Mouse (Mus musculus): Measurements from ENCODE around the gene Sh3glb1.
A peak's percentile ranks its signal among the peaks of the same experiment; 100 is the strongest.
"Not testable (repeated sequence)": the region's sequence is repeated elsewhere in the genome, so short reads cannot be mapped to it uniquely, and the experiment has no call there.

Sh3glb1 gene

DNA sequence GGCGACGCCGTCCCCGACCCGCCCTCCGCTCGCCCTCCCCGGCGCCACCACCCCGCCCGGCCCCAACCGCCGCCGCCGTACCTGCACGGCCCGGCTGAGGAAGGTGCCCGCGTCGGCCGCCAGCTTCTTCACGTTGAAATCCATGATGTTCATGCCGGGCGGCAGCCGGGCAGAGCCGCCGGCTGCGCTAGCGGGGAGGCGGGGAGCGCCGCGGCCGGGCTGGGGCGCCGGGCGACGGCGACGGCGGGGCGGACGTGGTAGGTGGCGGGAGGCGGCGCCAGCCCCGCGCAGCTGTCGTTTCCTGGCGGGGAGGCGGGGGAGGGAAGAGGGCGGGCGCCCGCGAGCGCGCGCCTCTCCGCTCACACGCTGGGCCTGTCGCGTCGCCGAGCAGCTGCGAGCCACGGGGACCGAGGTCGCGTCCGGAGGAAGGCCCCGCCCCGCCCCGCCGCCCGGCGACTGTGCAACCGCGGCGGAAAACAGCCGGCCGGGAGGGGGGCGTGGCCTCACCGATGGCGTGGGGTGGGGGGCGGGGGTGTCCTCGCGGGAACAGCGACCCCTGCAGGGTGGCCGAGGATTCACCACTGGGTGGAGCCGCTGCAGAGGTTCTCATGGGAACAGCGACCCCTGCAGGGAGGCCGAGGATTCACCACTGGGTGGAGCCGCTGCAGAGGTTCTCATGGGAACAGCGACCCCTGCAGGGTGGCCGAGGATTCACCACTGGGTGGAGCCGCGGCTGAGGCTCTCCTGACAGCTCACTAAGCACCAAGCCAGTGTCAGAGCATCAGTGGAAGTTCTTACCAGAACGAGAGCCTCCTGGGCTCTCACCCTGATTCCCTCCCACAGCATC is at the start of gene Sh3glb1:
Gene Sh3glb1 (minus strand): TSS at position 435 of the 847 bp plus-strand sequence.
- peak; percentile 97 for DNase-seq (ENCODE audit: low spot score)

DNA sequence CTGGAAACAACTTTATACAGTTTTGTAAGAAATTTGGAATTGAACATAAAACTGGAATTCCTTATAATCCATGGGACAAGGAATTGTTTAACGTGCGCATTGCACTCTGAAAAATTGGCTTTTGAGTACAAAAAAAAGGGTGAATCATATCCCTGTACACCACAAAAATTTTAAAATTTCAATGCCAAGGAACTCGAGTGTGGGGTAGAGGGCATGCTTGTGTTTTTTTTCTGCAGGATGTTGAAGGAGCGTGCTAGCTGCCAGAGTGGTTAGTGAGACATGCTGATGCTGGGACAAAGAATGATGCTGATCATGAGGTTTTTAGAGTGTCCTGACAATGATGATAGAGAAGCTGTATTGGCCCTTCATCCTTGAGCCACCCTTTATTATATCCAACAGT is 45.0 kb upstream of the Sh3glb1 start:
- DNase-seq (ENCODE audit: low spot score), result no peak

DNA sequence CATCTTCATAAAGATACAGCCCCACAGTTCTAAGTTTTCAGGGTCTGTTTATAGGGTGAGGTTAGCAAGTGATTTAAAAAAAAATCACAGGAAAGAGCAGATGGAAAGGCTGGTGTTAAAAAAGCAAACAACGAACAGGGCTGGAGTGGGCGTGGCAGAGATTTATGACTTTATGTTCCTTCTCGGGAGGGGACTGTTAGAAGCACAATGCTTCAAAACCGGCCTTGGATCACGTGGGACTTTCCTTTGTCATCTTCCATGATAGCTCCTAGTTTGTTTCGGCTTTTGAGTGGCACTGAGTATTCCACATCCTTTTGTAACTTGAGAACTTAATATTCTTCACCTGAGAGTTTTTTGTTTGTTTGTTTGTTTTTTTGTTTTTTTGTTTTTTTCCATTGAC is 41.3 kb upstream of the Sh3glb1 start:
- DNase-seq (ENCODE audit: low spot score), result no peak

DNA sequence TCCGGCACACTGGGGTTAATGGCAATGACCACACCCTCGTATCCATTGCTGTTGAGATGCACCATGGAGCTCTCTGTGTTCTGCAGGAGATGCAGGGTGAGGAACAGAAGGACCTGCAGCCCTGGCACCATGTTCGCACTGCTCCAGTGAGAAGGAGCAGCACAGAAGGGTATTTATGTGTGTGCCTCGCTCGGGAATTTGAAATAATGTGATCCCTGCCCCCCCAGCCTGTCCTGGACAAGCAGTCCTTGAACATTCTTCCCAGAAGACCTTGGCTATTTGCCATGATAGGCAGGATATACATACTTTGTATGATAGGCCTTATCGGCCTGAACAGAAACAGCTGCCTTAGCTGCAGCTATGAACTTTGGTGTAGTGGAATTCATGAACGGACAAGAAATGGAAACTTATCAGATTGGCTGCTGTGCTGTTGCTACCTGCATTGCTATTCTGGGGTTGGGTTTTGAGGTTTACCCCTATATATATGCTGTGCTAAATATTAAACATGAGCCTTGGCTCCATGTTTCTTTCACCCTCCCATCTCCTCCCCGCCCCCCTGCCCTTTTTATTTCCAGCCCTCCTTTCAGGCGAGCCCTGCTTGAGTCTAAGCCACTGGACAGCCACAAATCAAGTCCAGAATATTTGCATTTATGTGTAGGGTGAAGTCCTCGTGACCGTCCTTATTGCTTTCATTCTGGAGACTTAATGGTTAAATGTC is 40.6 kb upstream of the Sh3glb1 start, which contains the start of gene Clca3a1:
Gene Clca3a1 (minus strand): TSS at position 386 of the 718 bp plus-strand sequence.
- peak; percentile 27 for DNase-seq (ENCODE audit: low spot score)

DNA sequence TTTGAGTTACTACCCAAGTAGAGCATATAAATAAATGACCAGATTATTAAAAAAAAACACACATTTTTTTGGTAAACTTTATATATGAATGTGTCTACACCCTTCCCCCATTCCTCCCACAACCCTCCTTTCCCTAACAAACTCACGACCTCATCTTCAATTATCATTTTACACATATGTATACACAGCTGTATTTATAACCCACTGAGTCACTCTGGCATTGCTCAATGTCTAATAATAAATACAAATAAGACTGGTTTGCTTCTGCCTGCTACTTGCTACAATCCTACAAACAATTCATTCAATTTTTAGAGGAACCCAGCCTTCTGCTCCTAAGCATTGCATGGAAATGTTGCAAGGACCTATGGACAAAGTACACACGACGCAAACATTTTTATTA is 39.6 kb upstream of the Sh3glb1 start:
- no peak for DNase-seq (ENCODE audit: low spot score)

DNA sequence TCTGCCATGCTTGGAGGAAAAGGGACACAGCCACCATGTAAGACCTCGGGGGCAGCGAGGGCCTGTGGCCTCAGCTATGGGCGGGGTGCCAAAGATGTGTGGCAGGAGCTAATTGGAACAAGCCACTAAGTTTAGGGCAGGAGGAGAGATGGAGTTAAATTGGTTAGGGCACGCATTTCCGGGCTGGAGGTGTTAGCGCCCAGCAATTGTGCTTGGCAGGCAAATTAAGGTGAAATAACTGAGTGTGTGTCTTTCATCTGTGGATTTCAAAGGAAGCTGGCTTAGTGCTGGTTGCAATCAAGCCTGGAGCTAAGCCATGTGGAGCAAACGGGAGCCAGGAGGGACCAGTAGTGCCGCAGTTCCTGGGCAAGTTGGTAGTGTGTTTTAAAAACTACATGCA is 36.0 kb upstream of the Sh3glb1 start:
- not testable (repeated sequence) for DNase-seq (ENCODE audit: low spot score)

DNA sequence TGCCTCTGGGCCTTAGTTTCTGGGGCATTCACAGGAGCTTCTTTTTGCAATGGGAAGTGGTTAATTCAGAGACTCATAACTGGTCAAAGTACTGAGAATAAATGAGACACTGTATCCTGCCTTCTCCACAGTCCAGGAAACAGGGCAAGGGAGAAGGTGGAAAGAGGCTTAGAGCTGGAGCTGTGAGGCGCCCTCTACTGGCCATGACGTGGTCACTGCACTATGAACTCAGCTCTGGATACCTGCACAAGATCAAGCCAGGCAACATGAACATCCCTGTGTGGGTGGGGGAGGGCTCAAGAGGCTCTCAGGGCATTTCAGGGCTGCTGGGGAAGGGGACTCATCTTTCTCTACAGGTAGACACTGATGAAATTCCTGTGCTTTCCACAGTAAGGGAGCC is 33.0 kb upstream of the Sh3glb1 start:
- DNase-seq (ENCODE audit: low spot score), result no peak

DNA sequence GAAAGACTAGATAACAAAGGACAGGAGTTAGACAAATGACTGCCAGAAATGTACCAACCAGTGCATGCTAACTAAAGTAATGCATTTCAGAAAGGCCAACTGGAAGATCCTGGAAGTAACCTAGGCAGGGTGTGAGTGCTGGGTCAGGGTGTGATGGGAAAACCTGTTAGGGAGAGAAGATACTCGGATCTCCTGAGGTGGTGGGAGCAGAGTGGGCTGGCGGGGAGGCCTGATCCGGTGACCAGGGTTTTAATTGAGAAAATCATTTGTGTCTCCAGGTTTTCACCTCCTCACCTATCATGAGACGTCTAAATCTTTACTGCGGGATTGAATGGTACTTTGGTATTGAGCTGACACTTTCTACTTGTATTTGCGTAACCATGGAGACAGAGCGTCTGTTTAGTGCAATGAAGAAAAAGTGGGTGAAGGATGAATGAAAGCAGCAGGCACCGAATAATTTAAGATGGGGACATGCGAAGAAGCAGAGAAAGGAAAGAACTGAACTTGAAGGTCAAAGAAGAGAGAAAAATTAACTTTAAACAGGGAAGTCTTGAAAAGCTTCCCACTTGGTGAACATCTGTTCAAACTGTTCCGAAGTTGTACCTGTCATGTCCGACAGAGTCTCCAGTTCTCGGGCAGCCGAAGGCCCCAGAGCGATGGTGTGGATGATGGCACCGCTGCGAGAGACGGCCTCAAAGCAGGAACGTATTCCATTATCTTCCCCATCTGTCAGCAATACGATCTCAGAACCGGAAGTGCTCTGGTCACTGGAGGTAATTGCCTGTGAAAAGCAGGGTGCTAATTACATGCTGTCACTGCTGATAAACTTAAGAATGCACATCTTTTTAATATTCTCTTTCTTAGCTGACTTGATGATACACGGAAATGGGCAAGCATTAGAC is 29.2 kb upstream of the Sh3glb1 start:
- DNase-seq (ENCODE audit: low spot score), result not testable (repeated sequence)

DNA sequence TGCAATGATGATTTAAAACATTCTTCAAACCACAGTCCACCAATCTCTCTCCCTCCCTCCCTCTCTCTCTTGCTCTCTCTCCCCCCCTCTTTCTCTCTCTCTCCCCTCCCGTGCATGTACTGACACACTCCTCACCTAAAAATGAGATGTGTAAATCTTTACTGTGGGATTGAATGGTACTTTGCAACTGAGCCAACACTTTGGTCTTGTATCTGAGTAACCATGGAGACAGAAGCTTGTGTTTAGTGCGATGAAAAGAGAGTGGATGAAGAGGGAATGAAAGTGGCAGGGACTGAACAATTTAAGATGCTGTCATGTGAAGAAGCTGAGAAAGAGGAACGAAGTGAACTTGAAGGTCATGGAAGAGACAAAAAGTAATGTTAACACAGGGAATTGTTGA is 27.6 kb upstream of the Sh3glb1 start:
- DNase-seq (ENCODE audit: low spot score), result not testable (repeated sequence)

DNA sequence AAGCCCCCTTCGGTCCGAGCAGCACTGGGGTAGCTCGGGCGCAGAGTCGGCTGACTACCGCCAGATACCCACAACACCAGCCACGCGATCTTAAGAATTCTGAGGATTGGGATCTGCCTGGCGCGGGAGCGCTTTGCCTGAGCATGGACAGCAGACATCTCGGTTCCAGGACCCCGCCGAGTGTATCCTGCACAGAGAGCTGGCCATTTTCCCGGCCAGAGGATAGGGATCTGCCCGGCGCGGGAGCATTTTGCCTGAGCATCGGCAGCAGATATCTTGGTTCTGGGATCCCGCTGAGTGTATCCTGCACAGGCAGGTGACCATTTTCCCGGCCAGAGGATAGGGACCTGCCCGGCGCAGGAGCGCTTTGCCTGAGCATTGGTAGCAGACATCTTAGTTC is 18.3 kb upstream of the Sh3glb1 start:
- not testable (repeated sequence) for DNase-seq (ENCODE audit: low spot score)

DNA sequence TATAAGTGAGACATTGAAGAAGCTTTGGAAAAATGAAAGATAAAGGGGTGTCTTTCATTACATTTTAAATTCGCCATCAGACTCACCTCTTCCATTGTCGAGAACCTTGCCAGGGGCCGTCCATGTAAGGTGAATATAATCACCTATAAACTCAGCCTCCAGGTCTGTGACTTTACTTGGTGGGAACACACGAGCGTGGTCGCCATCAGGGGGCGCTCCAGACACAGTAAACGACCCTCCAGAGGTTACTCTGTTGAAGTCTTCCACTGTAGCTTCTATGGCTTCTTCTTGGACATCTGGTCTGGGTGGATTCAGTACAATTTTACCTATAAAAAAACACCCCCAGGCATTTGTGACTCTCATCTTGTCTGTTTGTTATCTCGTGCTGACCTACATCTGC is 16.7 kb upstream of the Sh3glb1 start:
- DNase-seq (ENCODE audit: low spot score), result peak; percentile 69

DNA sequence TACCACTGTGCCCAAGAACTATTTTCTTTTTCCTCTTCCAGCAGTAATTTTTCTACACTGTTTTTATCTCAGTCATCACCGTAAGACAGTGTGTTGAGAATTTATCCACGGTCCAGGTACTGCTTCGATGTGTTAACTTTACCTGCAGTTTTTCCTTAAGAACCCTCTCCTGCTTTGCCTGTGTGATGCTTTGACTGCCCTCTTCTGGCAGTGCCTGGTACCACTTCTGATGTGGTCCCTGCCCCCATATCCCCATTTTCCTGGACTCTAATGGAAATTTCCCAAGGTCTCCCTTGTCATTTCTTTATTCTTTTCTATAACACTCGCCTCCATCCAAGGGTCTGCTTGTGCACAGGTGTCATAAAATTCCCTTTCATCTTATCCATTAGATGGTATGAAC is 3.3 kb upstream of the Sh3glb1 start:
- DNase-seq (ENCODE audit: low spot score), result peak; percentile 60

DNA sequence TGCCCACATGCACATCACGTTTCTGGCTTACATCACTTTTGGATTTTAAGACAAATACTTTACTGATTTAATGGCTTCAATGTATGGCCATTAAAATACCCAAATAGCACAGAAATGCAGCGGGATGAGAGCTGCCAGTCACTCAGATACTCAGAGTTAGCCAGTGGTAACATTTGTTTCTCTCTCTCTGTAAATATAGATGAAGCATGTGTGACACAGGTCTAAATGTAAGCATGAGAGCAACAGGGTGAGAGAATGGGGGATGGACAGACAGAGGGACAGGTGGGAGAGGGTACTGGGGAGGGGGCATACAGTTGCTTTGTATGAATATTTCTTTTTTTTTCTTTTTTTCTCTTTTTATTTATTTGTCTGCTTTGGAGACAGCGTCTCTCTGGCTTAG is 2.4 kb upstream of the Sh3glb1 start:
- DNase-seq (ENCODE audit: low spot score), result not testable (repeated sequence)

DNA sequence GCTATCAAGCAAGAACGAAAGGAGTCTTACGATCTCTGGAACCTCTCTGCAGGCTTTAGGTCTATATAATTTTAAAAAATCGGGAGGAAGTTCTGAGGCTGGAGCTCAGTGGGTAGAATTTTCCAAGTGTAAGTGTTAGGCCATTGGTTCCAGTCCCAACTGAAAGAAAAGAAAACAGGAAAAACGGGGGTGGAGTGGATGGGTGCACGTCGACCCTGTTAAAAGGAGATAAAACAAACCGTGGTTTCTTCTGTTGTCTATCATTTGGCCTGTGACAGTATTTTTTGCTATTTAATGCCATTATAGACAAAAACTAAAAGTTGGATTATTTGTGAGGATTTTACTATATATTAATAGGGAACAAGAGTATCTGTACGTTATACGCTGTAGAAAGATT is 1.7 kb upstream of the Sh3glb1 start:
- no peak for DNase-seq (ENCODE audit: low spot score)

DNA sequence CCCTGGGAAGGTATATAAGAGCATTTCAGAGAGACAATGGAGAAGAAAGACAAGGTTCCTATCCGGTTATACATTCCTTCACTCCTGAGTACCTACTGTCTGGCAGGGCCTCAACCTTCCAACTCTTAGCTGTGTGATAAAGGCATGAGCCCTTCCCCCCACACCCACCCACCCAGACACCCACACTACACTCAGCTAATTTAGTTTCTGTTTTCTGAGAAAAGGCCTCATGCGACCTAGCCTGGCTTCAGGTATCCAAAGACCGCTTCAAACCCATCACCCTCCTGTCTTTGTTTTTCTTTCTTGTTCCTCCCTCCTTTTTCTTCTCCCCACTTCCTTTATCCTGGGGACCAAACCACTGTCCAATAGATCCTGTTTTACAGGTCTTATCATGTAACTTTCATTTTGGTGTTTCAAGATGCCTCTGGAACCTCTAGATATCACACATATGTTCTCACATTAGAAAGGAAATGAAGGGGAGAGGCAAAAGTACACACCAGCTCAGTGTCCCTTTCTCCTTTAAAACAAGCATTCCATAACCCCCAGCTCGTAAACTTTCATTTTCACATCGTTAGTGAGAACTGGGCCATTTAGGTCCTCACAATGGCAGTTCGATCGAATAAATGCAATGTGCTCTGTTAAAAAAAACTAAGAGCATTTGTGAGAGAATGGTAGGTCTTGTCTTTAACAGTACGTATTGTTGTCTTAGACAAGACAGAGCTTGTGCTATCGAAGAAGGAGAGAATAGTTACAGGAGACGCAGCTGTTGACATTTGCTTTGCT is 1.1 kb upstream of the Sh3glb1 start:
- no peak for DNase-seq (ENCODE audit: low spot score)

DNA sequence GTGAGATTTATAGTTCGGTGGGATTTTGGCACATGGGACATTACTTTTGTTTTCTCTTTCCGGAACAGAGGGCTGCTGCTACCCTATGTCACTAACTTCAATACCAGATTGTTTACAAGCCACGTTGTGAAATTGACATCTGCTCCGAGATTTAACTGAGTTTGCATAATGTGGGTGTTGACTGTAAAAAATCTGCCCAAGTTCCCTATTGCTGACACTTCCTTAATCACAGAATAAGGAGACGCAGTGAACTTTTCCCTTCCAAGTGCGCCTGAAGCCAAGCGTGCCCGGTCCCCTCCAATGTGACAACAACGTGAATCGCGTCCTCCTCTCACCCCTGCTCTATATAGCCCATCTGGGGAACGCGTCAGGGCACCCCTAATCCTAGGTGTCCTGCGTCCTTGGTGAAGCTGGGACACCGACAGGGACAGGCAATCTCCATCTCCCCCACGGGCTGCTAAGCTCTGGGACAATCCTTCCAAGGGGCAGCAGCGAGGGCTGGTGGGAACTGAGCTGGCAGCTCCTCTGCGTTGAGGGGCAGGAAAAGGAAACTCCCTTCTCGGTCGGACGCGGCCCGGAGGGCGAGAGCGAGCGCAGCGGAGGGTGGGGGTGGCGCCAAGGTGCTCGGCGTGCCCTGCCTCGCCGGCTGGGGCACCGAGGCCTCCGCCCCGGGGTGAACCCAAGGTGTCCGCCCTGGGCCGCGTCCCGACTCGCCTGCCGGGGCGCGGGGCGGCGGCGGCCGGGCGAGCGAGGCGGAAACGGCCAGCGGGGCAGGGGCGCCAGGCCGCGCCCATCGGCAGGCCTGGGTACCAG is 841 bp downstream of the Sh3glb1 start:
- DNase-seq (ENCODE audit: low spot score), result peak; percentile 65

DNA sequence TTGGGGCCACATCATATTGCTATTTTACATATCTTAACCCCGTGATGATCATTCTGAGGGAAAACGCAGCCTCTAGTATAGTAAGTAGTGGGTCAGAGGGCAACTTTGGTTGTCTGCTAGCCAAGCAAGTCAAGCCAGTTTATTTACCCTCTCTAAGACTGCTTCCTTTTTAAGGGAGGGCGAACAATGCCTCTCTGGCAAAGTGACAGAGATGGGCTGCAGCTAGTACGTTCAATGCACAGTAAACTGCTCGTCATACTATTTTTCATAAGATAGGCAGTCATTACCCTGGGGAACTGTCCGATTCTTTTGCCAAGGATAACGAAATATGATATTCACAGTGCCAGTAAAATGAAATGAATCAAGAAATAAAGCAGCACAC is 1.4 kb downstream of the Sh3glb1 start:
- peak; percentile 44 for DNase-seq (ENCODE audit: low spot score)

DNA sequence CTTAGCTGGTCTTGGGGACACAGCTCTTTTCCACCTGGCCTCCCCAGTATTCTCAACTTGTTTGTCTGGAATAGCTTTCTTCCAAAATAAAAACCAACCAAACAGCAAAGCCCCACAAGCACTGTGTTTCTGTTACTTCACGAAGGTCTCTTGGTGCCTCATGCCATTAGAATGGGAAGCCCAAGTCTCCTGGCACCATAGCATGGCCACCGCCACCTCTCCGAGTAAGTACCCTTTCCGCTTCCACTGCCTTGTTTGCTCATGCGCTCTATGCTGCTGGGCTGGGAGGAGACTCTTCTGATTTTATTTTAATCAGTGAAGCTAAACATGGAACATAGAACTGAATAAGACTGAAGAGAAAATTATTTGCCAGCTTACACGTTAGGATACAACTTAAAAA is 2.3 kb downstream of the Sh3glb1 start:
- peak; percentile 20 for DNase-seq (ENCODE audit: low spot score)

DNA sequence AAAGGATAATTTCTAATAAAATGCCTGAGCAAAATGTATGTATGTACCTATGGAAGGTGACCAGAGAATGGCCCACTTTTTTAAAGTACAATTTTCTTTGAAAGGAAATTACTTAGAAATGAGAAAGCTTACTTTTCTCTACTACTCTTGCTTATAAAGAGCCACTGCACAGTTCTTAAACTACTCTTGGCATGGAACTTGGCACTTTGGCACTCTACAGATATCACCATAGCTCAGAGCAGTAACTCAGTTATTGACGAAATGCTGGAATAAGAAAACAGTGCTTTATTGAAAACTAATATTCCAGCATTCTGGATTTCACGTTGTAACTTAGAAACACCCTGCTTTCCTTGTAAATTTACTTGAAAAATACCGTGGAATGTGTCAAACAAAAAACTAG is 3.0 kb downstream of the Sh3glb1 start:
- no peak for DNase-seq (ENCODE audit: low spot score)

DNA sequence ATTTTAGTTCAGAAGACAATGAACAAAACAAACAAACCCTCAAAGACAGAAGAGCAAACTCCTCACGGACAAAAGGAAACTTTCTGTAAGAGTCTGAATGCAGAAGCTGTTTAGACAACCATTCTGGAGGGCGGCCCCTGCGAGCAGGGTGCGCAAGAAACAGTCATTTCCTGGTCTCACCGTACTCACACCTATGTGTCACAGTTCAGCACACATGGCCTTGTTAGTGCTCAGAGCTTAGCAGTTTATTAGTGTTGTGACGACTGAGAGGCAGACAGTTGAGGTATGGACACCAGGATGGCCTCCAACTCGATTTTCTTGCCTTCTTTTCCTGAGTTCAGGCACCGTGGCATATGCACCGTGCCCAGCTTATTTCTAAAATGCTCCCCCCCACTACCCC is 4.2 kb downstream of the Sh3glb1 start:
- no peak for DNase-seq (ENCODE audit: low spot score)

DNA sequence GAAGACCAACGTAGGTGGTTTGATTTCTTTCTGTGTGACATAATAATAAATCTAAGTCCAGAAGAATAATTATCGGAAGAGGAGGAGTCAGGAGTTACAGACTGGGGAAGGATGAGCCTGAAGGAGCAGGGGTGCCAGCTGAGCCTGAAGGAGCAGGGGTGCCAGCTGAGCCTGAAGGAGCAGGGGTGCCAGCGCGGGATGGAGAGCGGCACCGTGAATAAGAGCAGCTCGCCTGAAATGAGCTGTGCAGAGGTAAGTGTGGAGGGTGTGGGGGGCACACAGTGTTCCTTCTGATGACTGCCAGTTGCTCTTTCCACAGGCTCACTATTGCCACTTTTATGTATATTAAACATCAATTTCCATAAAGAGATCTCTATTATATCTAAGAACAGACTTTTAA is 5.1 kb downstream of the Sh3glb1 start:
- DNase-seq (ENCODE audit: low spot score), result no peak
